ENCODE assay signal across 1 mouse cellular context in the genomic region with DNA sequence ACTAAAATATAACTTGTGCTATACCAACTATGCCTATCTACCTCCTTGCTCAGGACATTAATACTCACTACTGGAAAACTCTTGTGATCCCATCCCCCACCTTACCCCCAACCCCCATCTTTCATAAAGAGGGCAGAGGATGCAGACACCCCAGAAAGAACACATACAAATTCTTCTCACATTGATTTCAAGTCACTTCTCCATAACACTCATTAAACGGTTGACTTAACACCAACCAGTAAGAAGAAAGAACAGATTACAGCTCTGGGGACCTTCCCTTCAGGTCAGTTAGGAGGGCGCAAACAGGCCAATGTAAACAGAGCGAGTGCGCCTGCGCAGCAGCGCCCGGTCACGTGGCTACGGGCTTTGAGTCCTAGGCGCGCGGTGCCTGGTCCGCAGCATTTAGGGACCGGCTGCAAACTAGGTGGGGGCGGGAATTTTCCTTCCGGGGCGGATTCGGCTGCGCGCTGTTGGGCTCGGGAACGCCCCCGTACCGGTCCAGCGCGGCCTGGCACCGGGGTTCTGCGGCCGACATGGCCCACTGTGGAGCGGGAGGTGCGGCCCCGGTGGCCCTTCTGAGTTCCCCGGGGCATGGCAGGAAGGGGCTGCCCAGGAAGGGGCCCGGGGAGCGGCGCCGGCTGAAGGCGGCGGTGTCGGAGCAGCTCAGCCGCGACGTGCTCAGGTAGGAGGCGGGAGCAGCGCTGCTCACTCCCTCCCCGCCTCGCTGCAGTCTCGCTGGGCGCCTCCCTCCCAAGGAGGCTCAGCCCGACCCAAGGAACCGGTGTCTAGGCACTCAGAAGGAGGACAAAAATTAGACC.
TF ChIP-seq lines count a peak whose summit lies in the region.

A gene (plus strand): TSS at position 534 of the 818 bp plus-strand sequence.

TF ChIP-seq in MEL, 35 proteins besides CTCF, POLR2A, EP300 and RAD21 (continued from another document):
- TF ChIP-seq KAT2A (conservative IDR thresholded peaks at IDR 0.05; ENCODE audit: low read depth, low read length) (no peak; the same call in 1 of the 2 replicates), CHD2 (IDR thresholded peaks at IDR 0.05; ENCODE audit: low read length) (peak; percentile 74), MEF2A (IDR thresholded peaks at IDR 0.05; ENCODE audit: extremely low read depth, insufficient replicate concordance, low read depth, low read length, poor library complexity, severe bottlenecking) (no peak), TAL1 (IDR thresholded peaks at IDR 0.05; ENCODE audit: low read length) (no peak), ZKSCAN1 (IDR thresholded peaks at IDR 0.05; ENCODE audit: low read depth, low read length) (no peak), SMC3 (IDR thresholded peaks at IDR 0.05; ENCODE audit: low read depth, low read length) (no peak), POLR2AphosphoS5 (IDR thresholded peaks at IDR 0.05; ENCODE audit: borderline replicate concordance, low read depth, low read length) (no peak), MAFK (IDR thresholded peaks at IDR 0.05; ENCODE audit: borderline replicate concordance, low read depth, low read length) (no peak; the same call in 1 of the 2 replicates), ZC3H11A (IDR thresholded peaks at IDR 0.05; ENCODE audit: low read depth, low read length) (no peak), MYB (IDR thresholded peaks at IDR 0.05; ENCODE audit: low read depth, low read length) (no peak), RCOR1 (IDR thresholded peaks at IDR 0.05; ENCODE audit: low read depth, low read length) (no peak), SIN3A (IDR thresholded peaks at IDR 0.05; ENCODE audit: low read length) (peak; percentile 93), ZNF384 (IDR thresholded peaks at IDR 0.05; ENCODE audit: low read depth, low read length) (peak; percentile 58), GABPA (IDR thresholded peaks at IDR 0.05; ENCODE audit: low read depth, low read length) (no peak)
